Mouse (Mus musculus): ENCODE measurements at regions not wholly inside any gene's neighbourhood (a gene's known extent, or its start where the extent isn't known, plus 50 kb on each side); places are given as distances from the start of the nearest gene placed in this dataset.

DNA sequence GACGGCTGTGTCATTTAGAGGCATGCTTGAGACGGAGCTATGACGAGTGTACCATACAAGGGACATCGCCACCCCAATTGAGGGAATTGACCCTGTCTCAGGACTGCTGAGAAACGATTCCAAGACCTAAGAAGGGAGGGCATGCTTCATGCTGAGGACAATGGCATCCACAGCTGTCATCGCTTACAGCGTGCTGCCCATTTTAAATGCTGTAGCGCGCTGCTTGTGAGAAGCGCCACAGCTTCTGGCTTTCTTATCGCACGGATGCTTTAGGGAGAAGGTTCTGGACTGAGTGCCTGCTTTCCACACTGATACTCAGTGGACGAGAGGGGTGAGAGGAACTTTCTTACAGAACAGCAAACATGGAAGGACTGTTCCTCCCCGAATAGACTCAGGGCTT, 357.8 kb upstream of the Arglu1 start:
- no peak for DNase-seq (ENCODE audit: low spot score in 2 of 2)

DNA sequence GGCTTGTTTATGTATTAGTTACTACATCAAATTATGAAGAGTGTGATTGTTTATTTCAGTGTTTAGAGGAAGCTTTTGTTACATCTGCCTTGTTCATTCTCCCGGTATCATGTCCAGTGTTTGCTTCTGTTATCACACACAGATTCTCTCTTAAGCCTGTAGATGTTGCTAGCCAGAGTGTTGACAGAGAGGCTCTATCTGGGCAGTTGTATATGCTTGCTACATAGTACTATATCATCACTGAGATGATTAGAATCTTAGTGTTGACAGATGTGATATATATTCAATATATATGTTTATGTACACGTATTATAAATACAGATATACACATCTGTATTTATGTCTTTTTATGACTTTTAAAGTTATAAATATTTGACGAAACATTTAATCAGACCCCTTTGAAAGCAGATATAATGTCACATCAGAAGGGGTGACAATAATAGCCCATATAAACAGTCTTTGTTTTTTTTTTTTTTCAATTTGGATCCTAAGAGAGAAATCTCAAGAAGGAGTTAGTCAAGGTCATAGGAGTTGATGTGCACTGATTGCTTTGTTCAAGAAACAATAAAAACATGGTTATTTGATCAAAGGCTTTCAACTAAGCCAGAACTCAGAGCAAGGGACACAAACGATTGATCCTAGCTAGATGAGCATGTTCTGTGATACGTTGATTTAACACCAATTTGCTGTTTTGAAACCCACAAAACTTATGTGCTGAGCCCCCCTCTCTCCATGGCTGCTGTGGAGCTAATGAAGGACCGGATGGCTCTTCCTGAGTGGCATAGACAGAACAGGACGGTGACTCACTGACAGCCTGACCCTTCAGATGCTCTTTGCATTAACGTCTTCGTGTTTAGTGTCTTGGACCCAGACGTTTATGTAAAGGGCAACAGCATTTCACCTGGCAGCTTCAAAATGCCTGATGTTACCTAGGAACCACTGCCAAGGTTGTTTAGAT, 352.8 kb upstream of the Arglu1 start:
- no peak for DNase-seq (ENCODE audit: low spot score in 2 of 2)

DNA sequence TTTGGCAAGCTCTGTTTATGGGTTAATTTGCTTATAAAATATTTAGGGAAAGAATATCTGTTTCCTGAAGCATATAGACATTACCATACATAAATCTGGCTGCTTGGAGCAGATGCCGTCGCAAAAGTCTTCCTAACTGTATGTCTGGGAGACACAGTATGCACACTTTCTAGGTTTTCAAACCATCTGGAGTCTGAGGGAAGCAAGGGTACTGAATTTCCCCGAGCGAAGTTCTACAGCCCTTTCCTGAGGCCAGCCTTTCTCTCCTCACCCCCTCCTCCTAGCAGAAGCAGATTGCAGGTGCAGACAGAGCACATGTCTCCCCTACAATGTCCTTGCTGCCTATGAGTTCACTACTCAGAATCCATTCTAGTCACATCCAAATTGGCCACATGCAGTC, 338.8 kb upstream of the Arglu1 start:
- DNase-seq (ENCODE audit: low spot score in 2 of 2), result no peak

DNA sequence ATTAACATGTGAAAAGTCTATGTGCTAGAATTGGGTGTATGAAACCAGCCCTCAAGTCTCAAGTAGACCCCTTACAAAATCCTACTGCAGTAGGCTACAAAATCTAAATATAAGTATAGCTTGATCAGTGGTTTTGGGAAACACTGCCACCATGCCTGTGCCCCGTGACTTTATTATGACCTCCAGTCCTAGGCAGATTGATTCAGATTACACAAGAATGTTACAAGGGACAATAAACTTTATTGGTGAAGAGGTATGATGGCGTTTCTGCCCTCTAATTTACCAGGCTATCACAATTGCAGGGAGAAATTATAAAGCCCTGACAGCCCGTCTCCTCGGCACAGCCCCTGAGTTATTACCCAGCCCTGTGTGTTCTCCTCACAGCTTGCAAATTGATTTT, 337.4 kb upstream of the Arglu1 start:
- no peak for DNase-seq (ENCODE audit: low spot score in 2 of 2)

DNA sequence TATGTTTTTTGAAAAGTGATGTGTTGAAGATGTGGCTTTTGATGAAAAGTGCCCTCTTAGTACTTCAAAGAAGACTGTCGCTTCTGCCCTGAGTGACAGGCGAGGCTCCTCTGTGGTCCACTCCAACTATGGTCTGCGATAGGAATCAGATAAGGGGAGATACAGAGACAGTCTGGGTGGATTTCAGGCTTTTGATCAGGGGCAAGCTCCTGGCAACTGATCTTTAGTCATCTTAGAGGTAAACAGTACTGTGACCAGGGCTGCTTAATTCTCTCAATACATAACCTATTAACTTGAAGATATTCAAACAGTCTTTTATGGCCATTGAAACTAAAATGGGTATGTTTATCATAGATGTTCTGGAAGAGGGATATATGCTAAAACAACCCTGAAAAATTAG, 335.6 kb upstream of the Arglu1 start:
- DNase-seq (ENCODE audit: low spot score in 2 of 2), result no peak

DNA sequence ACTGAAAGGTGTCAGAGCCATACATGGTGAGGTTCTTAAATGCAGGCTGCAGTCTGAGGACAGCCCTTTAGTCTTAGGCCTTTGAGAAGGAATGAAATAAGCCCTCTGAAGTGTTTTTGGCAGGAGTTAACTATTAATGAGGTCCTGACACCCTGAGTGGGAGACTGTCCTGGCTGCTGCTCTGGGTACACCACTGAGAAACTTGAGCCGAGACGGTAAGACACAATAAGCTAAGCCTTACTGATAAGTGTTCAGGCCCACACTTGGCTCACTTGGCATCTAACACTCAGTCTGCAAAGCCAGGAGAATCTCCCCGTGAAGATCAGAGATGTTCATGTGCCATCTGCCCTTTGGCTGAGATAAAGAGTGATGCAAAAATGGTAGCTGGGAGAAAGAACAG, 335.1 kb upstream of the Arglu1 start:
- DNase-seq (ENCODE audit: low spot score in 2 of 2), result no peak

DNA sequence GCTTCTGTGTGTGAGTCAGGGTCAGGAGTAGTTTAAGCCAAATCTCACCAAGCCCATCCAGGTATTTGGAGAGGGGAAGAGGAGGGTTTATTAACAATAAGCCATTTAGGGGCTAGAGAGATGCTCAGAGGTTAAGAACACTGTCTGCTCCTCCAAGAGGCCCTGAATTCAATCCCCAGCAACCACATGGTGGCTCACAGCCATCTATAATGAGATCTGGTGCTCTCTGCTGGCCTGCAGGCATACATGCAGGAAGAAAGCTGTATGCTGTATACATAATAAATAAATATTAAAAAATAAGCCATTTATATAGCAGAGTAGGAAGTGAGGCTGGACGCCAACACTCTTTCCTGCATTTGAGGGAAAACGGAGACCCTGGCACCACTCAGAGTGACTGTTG, 330.4 kb upstream of the Arglu1 start:
- DNase-seq (ENCODE audit: low spot score in 2 of 2), result no peak

DNA sequence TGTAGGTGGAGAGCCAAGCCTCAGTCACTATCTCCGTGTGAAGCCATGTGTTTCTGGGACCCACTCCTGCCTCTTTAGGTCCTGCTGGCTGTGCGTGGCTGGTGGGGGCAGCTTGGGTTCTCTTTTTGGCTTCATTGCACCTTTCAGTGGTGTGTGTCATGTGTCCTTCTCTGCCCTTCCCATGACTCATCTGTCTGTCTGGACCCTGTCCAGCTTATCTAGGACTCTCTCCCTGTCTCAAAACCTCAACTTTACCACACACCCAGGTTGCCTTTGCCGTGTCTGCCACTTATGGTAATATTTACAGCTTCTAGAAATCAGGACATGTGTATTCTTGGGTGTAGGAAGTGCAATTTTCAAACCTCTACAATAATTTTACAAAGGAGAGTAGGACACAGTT, 329.9 kb upstream of the Arglu1 start:
- DNase-seq (ENCODE audit: low spot score in 2 of 2), result no peak

DNA sequence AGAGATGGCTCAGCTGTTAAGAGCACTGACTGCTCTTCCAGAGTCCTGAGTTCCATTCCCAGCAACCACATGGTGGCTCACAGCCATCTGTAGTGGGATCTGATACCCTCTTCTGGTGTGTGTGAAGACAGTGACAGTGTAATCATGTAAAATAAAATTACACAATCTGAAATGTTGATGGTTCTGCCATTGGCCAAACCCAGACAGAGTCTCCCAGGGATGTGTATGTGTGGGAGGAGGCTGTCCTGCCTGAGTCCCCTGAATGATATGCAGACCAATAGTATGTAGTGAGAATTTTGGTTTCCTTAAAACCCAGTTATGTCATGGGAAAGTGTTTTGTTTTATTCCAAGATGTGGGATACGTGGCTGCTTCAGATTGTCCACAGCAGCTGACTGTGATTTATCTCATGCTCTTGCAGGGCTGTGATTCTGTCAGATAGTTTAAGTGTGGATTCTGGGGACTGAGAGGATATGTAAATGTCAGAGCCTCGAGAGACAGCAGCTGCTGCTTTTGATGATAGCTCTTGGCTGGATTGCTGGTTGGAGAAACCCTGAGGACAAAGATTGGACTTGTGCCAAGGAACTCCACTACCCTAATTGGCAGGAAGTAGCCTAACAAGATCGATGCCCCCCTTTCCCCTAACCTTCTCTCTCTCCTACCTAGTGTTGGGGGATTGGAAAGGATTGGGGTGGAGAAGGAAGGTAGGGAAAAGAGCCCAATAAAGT, 321.6 kb upstream of the Arglu1 start:
- no peak for DNase-seq (ENCODE audit: low spot score in 2 of 2)

DNA sequence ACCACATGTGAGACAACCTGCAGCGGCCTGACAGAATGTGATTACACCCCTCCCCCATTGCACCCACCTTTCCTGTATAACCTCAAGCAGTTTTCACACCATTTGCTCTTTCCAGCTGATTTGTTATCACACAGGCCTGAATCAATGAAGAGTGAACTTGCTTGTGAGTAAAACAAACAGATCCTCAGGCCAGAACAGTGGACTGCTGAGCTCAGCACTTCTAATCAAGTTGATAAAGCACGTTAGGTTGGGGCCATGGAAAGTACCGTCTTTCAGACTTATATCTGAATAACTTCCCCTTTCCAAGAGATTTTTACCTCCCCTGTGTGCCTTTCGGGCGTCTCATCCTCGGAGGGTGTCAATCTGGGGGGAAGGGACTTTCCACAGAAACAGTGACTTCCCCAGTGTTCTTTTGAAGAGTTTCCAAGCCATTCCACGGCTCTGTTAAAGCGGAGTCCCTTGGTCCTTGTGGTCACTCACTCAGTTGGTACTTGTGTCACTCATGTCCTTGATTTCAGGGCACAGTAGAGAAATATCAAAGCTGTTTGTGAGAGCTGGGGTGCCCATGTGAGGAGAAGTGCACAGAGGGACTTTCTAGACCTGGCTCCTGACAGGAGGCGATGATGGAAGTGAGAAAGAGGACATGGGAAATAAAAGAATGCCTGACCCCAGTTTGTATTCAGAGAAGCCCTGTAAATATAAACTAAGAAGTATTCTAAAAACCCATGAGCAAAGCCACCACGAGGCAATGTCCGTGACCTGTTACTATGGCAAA, 317.9 kb upstream of the Arglu1 start:
- DNase-seq (ENCODE audit: low spot score in 2 of 2), result peak; percentile 15 to 30

DNA sequence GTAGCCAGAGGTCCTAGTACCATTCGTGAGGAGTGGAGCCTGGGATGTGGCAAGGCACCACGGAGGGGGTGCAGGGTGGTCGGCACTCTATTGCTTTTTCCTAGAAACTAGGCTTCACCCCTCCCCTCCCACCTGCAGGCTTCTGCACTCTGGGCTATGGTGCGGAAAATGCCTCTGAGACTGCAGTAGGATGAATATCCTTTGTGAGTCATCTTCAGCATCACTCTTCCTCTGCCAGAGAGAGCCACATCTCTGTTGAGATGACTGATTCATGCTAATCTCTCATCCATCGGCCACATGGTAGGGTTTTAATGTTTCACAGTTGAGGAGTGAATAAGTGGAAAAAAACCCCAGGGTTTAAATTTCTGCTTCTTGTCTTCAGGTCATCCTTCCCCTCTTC, 309.6 kb upstream of the Arglu1 start:
- no peak for DNase-seq (ENCODE audit: low spot score in 2 of 2)

DNA sequence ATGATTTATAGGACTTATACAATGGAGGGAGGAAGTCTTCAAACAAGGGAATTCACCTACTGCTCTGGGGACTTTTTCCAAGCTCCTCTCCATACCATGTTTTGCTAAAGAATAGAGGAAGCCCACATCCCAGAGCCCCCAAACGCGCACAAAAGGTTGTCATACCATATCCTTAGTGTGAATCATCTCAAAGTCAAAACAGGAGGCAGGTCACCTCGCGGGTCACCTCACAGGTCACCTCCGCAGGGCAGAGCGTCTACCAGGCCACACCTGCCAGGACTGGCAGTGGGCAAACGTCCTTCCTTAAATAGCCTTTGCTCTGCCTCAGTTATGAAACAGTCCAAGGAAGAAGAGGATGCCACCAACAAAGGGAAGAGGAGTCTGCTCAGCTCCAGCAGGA, 307.3 kb upstream of the Arglu1 start:
- DNase-seq (ENCODE audit: low spot score in 2 of 2), result no peak

DNA sequence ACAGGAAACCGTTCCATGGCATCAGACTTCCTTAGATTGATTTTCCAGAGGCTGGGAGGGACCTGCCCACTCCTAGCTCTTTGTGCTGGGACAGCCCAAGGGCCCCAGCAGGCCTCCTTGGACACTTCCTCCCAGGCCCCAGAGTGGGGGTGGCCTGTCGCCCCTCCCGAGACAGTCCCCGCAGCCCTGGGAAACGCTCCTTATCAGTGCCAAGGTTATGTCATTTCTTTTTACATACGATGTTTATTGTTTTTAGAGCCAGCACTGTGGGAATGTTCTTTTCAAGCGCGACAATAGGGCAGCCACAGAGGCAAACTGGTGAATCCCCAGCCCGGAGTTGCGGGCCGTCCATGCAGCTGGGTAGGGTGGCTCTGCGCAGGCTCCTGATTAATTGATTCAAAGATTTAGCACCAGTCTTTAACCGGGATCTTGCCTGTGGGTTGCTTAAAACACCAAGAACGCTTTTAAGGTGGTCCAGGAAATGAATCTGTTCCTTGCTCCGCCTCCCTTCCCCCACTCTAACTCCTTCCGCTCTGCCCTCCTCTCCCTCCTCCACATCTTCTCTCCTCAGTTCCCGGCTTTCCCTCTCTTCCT, 304.4 kb upstream of the Arglu1 start:
- DNase-seq (ENCODE audit: low spot score in 2 of 2), result peak; percentile 11 to 22

DNA sequence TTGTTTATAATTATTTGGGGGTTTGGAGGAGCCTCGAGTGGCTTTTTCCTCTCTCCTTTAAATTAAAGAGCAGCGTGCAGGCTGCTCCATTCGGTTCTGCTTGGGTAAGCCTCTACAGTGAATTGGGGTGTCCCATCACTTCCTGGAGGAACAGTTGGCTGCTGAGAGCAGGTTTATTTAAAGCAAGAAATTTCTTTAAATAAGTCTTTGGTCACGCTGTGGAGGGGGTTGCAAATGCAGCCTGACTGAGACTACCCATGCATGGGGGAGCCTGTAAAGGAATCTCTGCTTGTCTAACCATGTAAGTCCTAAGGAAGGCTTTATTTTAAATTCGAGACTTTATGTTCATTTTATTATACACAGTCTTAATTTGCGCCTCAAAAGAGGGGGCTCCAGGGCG, 303.7 kb upstream of the Arglu1 start:
- DNase-seq (ENCODE audit: low spot score in 2 of 2), result no peak

DNA sequence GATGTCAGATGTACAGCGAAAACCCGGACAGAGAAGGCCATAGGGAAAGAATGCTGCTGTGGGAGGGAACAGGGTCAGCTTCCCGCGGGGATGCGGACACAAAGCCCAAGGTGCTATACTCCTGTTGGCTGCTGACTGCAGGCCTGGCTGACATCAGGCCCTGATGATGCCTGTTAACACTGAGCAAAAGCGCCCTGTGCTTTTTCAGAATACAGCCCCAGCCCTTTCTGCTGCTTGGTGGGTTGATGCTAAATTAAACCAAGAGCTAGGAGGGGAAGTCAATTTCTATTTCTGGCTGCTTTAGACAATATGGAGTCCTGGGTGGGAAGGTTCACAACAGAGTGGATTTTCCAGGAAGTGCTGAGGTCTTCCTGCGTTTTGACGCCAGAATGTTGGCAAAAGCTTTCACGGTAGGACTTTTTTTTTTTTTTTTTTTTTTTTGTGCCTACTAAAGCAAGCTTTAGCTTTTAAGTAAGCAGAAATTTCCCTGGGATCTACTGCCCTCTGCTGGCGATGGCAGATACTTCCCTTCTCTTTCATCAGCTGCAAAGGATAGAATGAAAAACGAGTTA, 302.2 kb upstream of the Arglu1 start:
- peak; percentile 42 to 59 for DNase-seq (ENCODE audit: low spot score in 2 of 2)

DNA sequence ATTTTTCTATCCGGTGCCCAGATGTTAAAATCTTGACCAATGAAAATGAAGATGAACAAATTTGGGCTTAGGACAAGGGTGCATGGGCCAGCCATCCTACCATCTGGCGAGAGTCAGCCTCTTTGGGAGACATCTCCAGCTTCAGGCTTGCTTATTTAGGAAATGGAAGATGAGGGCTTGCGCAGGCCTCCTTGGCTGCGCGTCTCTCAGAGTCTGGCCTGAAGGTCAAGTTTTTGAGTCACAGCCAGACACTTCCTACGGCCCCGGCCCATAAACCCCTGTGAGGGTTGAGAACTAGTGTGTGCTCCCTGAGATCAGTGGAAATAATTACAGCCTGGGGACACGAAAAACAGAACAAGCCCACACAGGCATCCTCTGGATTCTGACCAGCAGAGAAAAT, 300.7 kb upstream of the Arglu1 start:
- DNase-seq (ENCODE audit: low spot score in 2 of 2), result no peak

DNA sequence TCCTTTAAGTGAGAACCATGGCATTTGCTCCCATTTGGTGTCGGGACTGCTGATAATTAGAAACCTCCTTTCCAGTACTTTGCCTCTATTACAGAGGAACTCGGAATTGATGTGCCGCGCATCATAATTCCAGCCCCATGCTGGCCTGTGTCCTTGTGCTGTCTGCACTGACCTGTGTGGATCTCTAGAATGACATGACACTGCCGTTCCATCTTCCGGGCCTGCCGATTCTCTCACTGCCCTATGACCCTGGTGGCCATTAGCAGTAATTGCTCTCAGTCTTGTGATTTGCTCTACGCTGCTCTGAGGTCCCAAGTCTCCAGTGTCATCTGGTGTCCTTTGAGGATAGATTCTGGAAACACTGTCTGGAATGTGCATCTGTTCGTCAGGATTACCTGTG, 295.7 kb upstream of the Arglu1 start:
- DNase-seq (ENCODE audit: low spot score in 2 of 2), result no peak

DNA sequence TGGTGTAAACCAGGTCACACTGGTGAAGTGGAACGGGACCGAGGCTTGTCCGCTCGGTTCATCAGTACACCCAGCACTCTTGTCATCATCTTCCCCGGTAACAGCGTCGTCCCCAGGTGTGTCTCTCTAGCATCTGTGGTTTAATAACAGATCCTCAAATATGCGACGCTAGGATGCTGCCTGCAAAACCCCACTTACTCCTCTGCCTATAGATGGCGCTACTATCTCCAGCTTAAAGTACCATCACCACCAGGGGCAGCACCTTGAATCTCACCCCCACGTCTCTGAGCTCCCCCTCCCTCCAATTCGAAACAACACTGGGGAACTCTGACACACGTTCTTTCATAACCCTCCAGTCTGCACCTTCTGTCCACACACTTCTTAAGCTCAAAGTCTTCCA, 295.1 kb upstream of the Arglu1 start:
- DNase-seq (ENCODE audit: low spot score in 2 of 2), result peak in 1 of 2 experiments; percentile 18

DNA sequence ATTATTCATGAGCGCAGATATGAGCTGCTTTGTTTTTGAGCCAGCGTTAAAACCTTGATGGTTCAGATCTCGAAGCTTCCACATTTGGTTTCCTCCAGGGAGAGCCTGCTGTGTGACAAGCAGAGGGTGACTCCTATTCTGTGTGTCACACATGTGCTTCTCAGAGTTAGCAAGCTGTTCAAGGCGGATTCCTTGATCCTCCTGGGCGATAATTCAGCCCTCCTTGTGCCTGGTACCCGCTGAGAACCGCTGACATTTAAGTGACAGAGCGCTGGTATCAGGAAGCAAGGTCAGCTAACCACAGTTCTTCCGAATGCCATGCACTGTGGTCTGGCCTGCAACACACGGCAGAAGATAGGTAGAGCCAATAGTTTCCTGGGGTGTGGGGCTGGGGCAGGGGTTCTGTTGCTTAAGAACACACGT, 294.5 kb upstream of the Arglu1 start:
- peak; percentile 16 to 30 for DNase-seq (ENCODE audit: low spot score in 2 of 2)

DNA sequence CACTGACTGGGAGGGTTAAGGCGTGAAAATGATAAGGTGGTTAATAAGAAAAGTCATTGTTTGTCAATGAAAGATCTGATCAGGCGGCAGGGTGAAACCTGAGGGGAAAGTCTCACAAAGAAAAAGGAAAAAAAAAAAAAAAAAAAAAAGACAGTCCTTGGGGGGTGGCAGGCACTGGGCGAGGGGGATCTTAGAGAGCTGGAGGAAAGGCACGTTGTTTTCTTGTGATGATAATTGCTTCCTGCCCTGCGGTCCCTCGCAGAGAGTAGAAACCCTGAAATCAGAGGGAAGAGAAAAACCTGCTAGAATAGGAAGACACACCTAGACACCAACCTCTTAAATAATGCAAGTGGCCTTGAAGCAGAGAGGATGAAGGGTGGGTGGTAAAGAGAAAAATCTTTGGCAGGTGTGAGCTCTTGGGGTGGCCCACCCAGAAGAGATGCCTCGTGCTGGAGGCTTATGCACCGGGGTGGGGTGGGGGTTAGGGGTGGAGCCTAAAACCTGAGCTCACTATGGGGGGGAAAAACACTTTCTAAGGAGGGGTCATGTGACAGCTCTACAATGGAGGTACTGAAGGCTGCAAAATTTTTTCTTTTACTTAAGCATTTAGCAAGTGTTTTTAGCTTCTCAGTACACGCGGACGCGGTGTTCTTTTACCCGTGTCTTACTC, 294.0 kb upstream of the Arglu1 start:
- no peak for DNase-seq (ENCODE audit: low spot score in 2 of 2)

DNA sequence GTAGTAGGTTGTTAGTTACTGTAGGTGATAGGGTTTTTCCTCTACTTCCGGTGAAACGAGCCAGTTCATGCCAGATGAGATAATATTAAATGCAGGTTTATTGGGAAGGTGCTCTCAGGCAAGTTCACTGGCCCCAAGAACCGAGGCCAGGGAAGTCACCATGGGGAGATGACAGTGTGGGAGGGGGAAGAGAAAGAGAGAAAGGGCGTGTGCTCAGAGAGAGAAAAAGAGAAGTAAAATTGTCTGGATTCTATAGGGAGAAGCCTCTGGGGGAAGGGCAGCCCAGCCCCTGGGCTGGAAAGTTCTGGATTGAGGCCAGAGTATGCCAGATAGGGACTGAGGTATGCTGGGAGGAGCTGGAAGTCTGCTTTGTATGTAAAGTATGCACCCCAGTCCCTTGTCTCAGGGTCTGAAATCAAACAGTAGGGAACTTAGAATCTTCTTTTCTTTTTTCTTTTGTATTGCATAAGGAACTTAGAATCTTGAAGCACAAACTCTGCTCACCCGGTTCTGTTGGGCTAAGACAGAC, 292.9 kb upstream of the Arglu1 start:
- no peak for DNase-seq (ENCODE audit: low spot score in 2 of 2)
